In the genomic region with DNA sequence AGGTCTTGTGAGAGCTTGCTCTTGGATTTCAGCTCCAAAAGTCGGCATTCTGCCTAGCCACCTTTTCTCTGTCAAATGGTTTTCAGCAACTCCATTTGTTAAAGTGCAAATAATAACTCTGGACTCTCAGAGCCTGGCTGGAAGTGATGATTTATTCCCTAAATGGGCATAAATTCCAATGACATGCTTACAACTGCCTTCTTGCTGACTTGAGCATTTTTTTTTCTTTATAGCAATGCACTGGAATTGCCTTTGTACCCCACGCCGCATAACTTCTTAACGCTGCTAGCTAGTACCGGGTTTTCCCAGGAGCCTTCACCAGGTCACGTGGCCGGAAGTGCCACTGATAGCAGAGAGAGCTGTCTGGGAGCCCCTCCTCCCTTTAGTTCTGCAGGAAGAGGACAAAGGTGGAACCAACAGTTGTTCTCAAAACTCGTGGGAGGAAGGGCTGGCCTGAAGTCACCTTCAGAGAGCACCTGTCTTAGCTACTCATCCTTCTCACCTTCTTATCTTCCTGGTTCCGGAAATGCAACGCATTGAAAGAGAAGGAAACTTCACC, we compare ENCODE assay signal across 1 mouse cellular context.
TF ChIP-seq lines count a peak whose summit lies in the region.

No protein-coding gene starts in this region.

TF ChIP-seq in CH12.LX, 34 proteins besides CTCF, POLR2A, EP300 and RAD21:
- peak; percentile 65; the same call in 1 of the 2 replicates for TF ChIP-seq CHD1 (IDR thresholded peaks at IDR 0.05; ENCODE audit: low read depth, low read length)
- no peak; the same call in 1 of the 2 replicates for TF ChIP-seq ZNF384 (IDR thresholded peaks at IDR 0.05; ENCODE audit: low read depth, low read length)
- TF ChIP-seq SIN3A (IDR thresholded peaks at IDR 0.05; ENCODE audit: low read length), result peak; percentile 77; the same call in 1 of the 2 replicates
- no peak for TF ChIP-seq SMC3 (IDR thresholded peaks at IDR 0.05; ENCODE audit: low read depth, low read length)
- no peak for TF ChIP-seq NRF1 (IDR thresholded peaks at IDR 0.05; ENCODE audit: low read depth, low read length)
- no peak for TF ChIP-seq JUND (conservative IDR thresholded peaks at IDR 0.05; ENCODE audit: low read depth, low read length)
- peak; percentile 93 for TF ChIP-seq BHLHE40 (IDR thresholded peaks at IDR 0.05; ENCODE audit: low read depth, low read length)
- peak; percentile 99 for TF ChIP-seq ELF1 (IDR thresholded peaks at IDR 0.05; ENCODE audit: low read depth, low read length)
- TF ChIP-seq MYC (IDR thresholded peaks at IDR 0.05; ENCODE audit: low read depth, low read length), result peak; percentile 75
- TF ChIP-seq IRF4 (IDR thresholded peaks at IDR 0.05; ENCODE audit: low read depth, low read length), result peak; percentile 51; the same call in 1 of the 2 replicates
- TF ChIP-seq ZMIZ1 (IDR thresholded peaks at IDR 0.05; ENCODE audit: low read depth, low read length), result peak; percentile 24; the same call in 1 of the 2 replicates
- peak; percentile 77 for TF ChIP-seq CHD2 (IDR thresholded peaks at IDR 0.05; ENCODE audit: low read length)
- TF ChIP-seq TBP (conservative IDR thresholded peaks at IDR 0.05; ENCODE audit: low read depth, low read length), result peak; percentile 79
- TF ChIP-seq E2F4 (IDR thresholded peaks at IDR 0.05; ENCODE audit: insufficient replicate concordance, low read depth, low read length), result no peak
- no peak for TF ChIP-seq MEF2A (IDR thresholded peaks at IDR 0.05; ENCODE audit: borderline replicate concordance, low read depth, low read length)
- TF ChIP-seq USF1 (IDR thresholded peaks at IDR 0.05; ENCODE audit: low read depth, low read length), result peak; percentile 98
- peak; percentile 65; the same call in 1 of the 2 replicates for TF ChIP-seq MXI1 (IDR thresholded peaks at IDR 0.05; ENCODE audit: low read depth, low read length)
- no peak for TF ChIP-seq ZKSCAN1 (IDR thresholded peaks at IDR 0.05; ENCODE audit: borderline replicate concordance, low read depth, low read length)
- TF ChIP-seq MAX (IDR thresholded peaks at IDR 0.05; ENCODE audit: low read length), result peak; percentile 98
- peak; percentile 46; the same call in 1 of the 2 replicates for TF ChIP-seq MAZ (IDR thresholded peaks at IDR 0.05; ENCODE audit: low read depth, low read length)
- TF ChIP-seq ZC3H11A (IDR thresholded peaks at IDR 0.05; ENCODE audit: low read depth, low read length), result no peak
- TF ChIP-seq POLR2AphosphoS2 (IDR thresholded peaks at IDR 0.05; ENCODE audit: low read depth, low read length), result no peak
- no peak for TF ChIP-seq KAT2A (IDR thresholded peaks at IDR 0.05; ENCODE audit: insufficient replicate concordance, low read length)
- TF ChIP-seq USF2 (conservative IDR thresholded peaks at IDR 0.05; ENCODE audit: low read depth, low read length), result peak; percentile 96
- peak; percentile 67; the same call in 1 of the 2 replicates for TF ChIP-seq MAFK (IDR thresholded peaks at IDR 0.05; ENCODE audit: insufficient replicate concordance, low read length)
- no peak for TF ChIP-seq RCOR1 (conservative IDR thresholded peaks at IDR 0.05; ENCODE audit: low read depth, low read length)
- TF ChIP-seq ETS1 (conservative IDR thresholded peaks at IDR 0.05; ENCODE audit: low read depth, low read length), result 0 out of 2 replicates have a peak, but pooled peaks have one; percentile 43
- peak; percentile 77 for TF ChIP-seq HCFC1 (IDR thresholded peaks at IDR 0.05; ENCODE audit: low read depth, low read length)
- no peak for TF ChIP-seq GABPA (IDR thresholded peaks at IDR 0.05; ENCODE audit: insufficient replicate concordance, low read depth, low read length)
- no peak for TF ChIP-seq UBTF (IDR thresholded peaks at IDR 0.05; ENCODE audit: low read depth, low read length)
- peak; percentile 80 for TF ChIP-seq TCF12 (IDR thresholded peaks at IDR 0.05; ENCODE audit: low read depth, low read length)
- TF ChIP-seq JUN (IDR thresholded peaks at IDR 0.05; ENCODE audit: insufficient read depth, low read depth, low read length), result no peak
- no peak for TF ChIP-seq PAX5 (IDR thresholded peaks at IDR 0.05; ENCODE audit: low read length)
- TF ChIP-seq NELFE (IDR thresholded peaks at IDR 0.05; ENCODE audit: low read depth, low read length), result no peak; the same call in none of the 2 replicates
TF ChIP-seq in CH12.LX: peak in this region for 18.
